Mouse (Mus musculus): Measurements from ENCODE around the gene Snd1. TPM values are rescaled to one million over a fixed set of nuclear protein-coding genes. Genes with fewer than 3 reads are reported as not detected.

Gene Snd1
- polyA plus RNA-seq, 1 experiment from 2014 or later, result 56.6 TPM

DNA sequence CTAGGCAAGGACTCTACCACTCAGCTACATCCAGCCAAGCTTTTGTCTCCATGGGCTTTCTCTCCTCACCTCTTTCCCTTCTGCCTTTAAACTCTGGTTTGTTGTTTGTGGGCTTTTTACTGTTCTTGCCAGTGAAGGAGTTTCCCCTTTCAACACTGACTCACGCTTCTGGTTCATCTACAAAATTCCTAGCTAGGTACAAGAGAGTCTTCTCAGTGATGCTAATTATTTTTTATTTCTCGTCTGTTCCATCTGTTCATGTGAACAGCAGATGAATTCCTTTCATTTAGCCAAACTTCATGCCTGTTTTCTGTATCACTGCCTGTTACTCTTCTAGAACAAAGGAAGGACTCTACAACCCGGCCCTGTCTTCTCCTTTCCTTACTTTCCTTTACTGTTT, 141.0 kb downstream of the Snd1 start:
- H3K4me1 ChIP-seq (ENCODE audit: insufficient read depth, low read depth, low read length), result peaks cover 11% of the 10 kb centered on the region; the same call in 1 of the 2 replicates
- WGBS, result 77% methylated on average over 3 of the region's 3 CpGs
- H3K27me3 ChIP-seq (replicated peaks; ENCODE audit: insufficient read depth, low read length), result no peaks in the 10 kb centered on the region
- no peaks in the 10 kb centered on the region for H3K9me3 ChIP-seq (ENCODE audit: low read length)
- no peak overlapping the region for H3K27ac ChIP-seq (ENCODE audit: low read length)
- no peak for ATAC-seq
- no peak overlapping the region for H3K9ac ChIP-seq (replicated peaks; ENCODE audit: low read depth)
- TF ChIP-seq EP300 (IDR thresholded peaks at IDR 0.05) (no peak), CTCF (IDR thresholded peaks at IDR 0.05) (no peak)
- DNase-seq (ENCODE audit: low spot score), result no peak
- no peaks in the 10 kb centered on the region for H3K36me3 ChIP-seq (ENCODE audit: insufficient read depth, low read length)
- H3K4me3 ChIP-seq (ENCODE audit: low read depth, low read length), result no peak overlapping the region
- H3K4me2 ChIP-seq (replicated peaks; ENCODE audit: low read depth, low read length), result no peak overlapping the region

DNA sequence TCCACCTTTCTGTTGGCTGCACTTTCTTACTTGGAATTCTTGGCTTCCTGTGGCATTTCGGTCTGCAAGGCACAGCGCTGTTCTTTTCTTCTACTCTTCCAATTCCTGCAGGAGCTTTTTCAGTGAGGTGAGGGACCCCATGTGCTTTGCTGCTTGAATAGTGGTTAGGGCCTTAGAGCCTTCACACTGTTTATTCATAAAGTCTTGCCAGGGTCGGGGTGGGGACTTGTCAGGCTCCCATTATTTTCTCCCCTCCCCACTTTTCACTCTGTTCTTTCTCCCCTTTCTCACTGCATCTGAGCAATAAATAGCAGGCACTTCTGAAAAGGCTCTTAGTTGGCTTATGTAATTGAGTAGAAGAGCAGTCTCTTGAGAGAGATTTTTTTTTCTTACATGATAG, 143.4 kb downstream of the Snd1 start:
- DNase-seq (ENCODE audit: low spot score) (no peak), ATAC-seq (no peak)
- H3K36me3 ChIP-seq (ENCODE audit: insufficient read depth, low read length), result no peaks in the 10 kb centered on the region
- no peak for TF ChIP-seq EP300 (IDR thresholded peaks at IDR 0.05)
- TF ChIP-seq CTCF (IDR thresholded peaks at IDR 0.05), result no peak
- no peak overlapping the region for H3K4me2 ChIP-seq (replicated peaks; ENCODE audit: low read depth, low read length)
- no peaks in the 10 kb centered on the region for H3K9me3 ChIP-seq (ENCODE audit: low read length)
- peak overlapping the region; percentile 12; the same call in 1 of the 2 replicates for H3K27ac ChIP-seq (ENCODE audit: low read length)
- H3K4me1 ChIP-seq (ENCODE audit: insufficient read depth, low read depth, low read length), result peaks cover 15% of the 10 kb centered on the region; the same call in 1 of the 2 replicates
- no peak overlapping the region for H3K4me3 ChIP-seq (ENCODE audit: low read depth, low read length)
- WGBS, result 51% methylated on average over 3 of the region's 3 CpGs
- no peaks in the 10 kb centered on the region for H3K27me3 ChIP-seq (replicated peaks; ENCODE audit: insufficient read depth, low read length)
- H3K9ac ChIP-seq (replicated peaks; ENCODE audit: low read depth), result no peak overlapping the region

DNA sequence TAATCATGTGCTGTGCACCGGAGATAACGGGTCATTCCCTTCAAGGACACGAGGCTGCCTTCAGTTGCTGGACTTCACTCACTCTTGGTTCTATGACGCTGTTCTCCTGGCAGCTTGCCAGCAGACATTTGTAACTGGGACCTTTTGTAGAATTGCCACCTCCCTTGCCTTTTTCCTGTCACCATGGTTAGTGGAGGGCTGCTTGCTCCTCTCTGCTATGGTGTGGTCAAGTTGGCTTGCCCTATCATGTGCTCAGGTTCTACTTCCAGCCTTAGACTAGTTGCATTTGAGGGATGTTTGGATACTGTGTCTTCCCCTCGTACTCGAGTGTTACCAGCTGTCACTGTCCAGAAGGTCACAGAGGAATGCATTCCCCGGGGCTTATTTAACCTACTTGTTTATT, 143.8 kb downstream of the Snd1 start:
- Histone ChIP-seq H3K36me3 (ENCODE audit: insufficient read depth, low read length) (no peaks in the 10 kb centered on the region), H3K27me3 (replicated peaks; ENCODE audit: insufficient read depth, low read length) (no peaks in the 10 kb centered on the region), H3K9ac (replicated peaks; ENCODE audit: low read depth) (no peak overlapping the region), H3K9me3 (ENCODE audit: low read length) (no peaks in the 10 kb centered on the region), H3K4me2 (replicated peaks; ENCODE audit: low read depth, low read length) (0 out of 2 replicates have a peak overlapping the region, but pooled peaks have one; percentile 25), H3K27ac (ENCODE audit: low read length) (no peak overlapping the region), H3K4me1 (ENCODE audit: insufficient read depth, low read depth, low read length) (peaks cover 18% of the 10 kb centered on the region; the same call in 1 of the 2 replicates), H3K4me3 (ENCODE audit: low read depth, low read length) (no peak overlapping the region)
- 0 out of 2 replicates have a peak, but pooled peaks have one; percentile 11 for TF ChIP-seq EP300 (IDR thresholded peaks at IDR 0.05)
- no peak for TF ChIP-seq CTCF (IDR thresholded peaks at IDR 0.05)
- DNase-seq (ENCODE audit: low spot score) (peak; percentile 76), ATAC-seq (peak; percentile 61)
- 7% methylated on average over 7 of the region's 7 CpGs for WGBS

DNA sequence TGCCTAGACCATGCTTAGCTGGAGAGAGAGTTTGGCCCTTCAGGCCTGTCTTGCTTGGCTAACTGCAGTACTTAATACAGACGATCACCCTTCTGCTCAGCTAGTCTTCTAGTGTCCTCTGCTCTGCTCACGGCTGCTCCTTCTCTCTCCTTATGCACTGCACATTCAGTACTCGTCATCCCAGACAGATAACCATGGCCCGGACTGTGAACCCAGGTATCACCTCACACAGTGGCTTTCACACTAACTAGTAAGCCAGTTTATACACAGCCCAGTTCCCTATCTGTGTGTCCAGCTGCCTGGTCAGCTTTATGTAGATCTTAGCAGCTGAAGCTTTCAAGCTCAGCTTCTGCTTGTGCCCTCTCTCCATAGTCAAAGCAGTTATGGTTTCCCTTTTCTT, 146.5 kb downstream of the Snd1 start:
- no peak overlapping the region for H3K27ac ChIP-seq (ENCODE audit: low read length)
- peaks cover 18% of the 10 kb centered on the region; the same call in 1 of the 2 replicates for H3K4me1 ChIP-seq (ENCODE audit: insufficient read depth, low read depth, low read length)
- no peaks in the 10 kb centered on the region for H3K9me3 ChIP-seq (ENCODE audit: low read length)
- H3K4me2 ChIP-seq (replicated peaks; ENCODE audit: low read depth, low read length), result no peak overlapping the region
- no peak for DNase-seq (ENCODE audit: low spot score)
- ATAC-seq, result no peak
- TF ChIP-seq EP300 (IDR thresholded peaks at IDR 0.05), result no peak
- no peak for TF ChIP-seq CTCF (IDR thresholded peaks at IDR 0.05)
- H3K36me3 ChIP-seq (ENCODE audit: insufficient read depth, low read length), result no peaks in the 10 kb centered on the region
- H3K27me3 ChIP-seq (replicated peaks; ENCODE audit: insufficient read depth, low read length), result no peaks in the 10 kb centered on the region
- no peak overlapping the region for H3K4me3 ChIP-seq (ENCODE audit: low read depth, low read length)
- 81% methylated on average over 4 of the region's 4 CpGs for WGBS
- no peak overlapping the region for H3K9ac ChIP-seq (replicated peaks; ENCODE audit: low read depth)

DNA sequence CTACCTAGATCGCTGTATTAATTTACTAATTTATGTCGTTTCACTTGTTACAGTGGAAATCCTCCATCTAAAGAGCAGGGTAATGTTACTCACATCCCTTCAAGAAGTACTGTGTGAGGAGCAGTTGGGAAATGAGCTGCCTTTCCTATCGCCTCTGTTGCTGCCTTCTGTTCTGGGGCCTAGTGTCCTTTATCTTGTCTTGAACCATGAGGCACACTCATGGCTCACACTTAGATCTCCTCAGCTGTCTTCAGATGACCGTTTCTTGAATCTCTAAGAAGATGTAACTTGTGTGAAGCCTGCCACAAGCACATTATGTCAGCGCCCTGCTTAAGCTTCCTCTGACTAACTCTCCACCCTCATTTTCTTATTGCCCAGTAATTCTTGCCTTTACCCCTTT, 147.0 kb downstream of the Snd1 start:
- H3K27me3 ChIP-seq (replicated peaks; ENCODE audit: insufficient read depth, low read length), result no peaks in the 10 kb centered on the region
- H3K4me2 ChIP-seq (replicated peaks; ENCODE audit: low read depth, low read length), result no peak overlapping the region
- H3K27ac ChIP-seq (ENCODE audit: low read length), result peak overlapping the region; percentile 43
- TF ChIP-seq EP300 (IDR thresholded peaks at IDR 0.05) (no peak), CTCF (IDR thresholded peaks at IDR 0.05) (no peak)
- DNase-seq (ENCODE audit: low spot score) (no peak), ATAC-seq (no peak)
- H3K9ac ChIP-seq (replicated peaks; ENCODE audit: low read depth), result no peak overlapping the region
- no peaks in the 10 kb centered on the region for H3K36me3 ChIP-seq (ENCODE audit: insufficient read depth, low read length)
- H3K4me1 ChIP-seq (ENCODE audit: insufficient read depth, low read depth, low read length), result peaks cover 18% of the 10 kb centered on the region; the same call in 1 of the 2 replicates
- 83% methylated on average over 5 of the region's 5 CpGs for WGBS
- no peak overlapping the region for H3K4me3 ChIP-seq (ENCODE audit: low read depth, low read length)
- no peaks in the 10 kb centered on the region for H3K9me3 ChIP-seq (ENCODE audit: low read length)

DNA sequence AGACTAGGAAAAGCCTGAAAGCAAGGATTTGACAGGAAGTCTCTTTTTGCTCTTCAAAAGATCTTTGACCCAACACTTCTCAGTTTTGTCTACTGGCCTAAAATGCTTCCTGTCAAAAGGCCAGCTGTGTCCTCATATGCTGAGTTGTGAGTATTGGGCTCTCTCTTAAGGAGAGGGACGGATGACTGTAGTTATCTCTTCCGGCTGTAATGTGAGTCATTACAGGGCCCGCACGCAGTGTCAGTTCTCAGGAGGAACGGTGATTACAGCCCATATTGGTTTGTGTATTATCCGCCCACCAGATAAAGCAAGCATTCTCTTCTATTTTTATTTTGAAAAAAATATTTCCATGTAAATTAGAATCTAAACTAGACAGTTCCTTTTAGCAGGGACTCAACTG, 147.6 kb downstream of the Snd1 start:
- peak; percentile 77 for DNase-seq (ENCODE audit: low spot score)
- peaks cover 18% of the 10 kb centered on the region; the same call in 1 of the 2 replicates for H3K4me1 ChIP-seq (ENCODE audit: insufficient read depth, low read depth, low read length)
- 46% methylated on average over 6 of the region's 6 CpGs for WGBS
- no peaks in the 10 kb centered on the region for H3K27me3 ChIP-seq (replicated peaks; ENCODE audit: insufficient read depth, low read length)
- no peak overlapping the region for H3K4me2 ChIP-seq (replicated peaks; ENCODE audit: low read depth, low read length)
- H3K9me3 ChIP-seq (ENCODE audit: low read length), result no peaks in the 10 kb centered on the region
- no peaks in the 10 kb centered on the region for H3K36me3 ChIP-seq (ENCODE audit: insufficient read depth, low read length)
- H3K27ac ChIP-seq (ENCODE audit: low read length), result peak overlapping the region; percentile 43
- TF ChIP-seq EP300 (IDR thresholded peaks at IDR 0.05) (no peak), CTCF (IDR thresholded peaks at IDR 0.05) (no peak)
- H3K9ac ChIP-seq (replicated peaks; ENCODE audit: low read depth), result no peak overlapping the region
- ATAC-seq, result peak; percentile 76
- H3K4me3 ChIP-seq (ENCODE audit: low read depth, low read length), result no peak overlapping the region

DNA sequence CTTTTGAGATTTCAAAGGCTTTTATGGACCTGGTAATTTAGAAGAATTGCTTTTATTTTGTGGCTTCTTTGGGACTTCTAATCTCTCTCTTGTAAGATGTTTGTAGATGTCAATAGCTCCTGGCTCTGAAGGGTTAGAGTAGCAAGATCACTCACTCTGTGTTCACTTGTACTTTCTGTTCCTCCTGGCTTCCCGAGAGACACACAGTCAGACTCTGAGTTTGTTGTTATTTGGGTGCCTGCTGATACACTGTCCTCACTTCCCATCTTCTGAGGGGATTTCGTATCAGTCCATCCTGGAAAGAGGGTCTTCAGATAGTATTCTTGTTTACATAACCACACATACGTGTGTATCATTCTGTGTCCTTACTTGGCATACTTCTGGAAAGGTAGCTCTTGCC, 148.0 kb downstream of the Snd1 start:
- H3K4me3 ChIP-seq (ENCODE audit: low read depth, low read length), result no peak overlapping the region
- H3K27ac ChIP-seq (ENCODE audit: low read length), result no peak overlapping the region
- ATAC-seq, result no peak
- no peak overlapping the region for H3K9ac ChIP-seq (replicated peaks; ENCODE audit: low read depth)
- no peaks in the 10 kb centered on the region for H3K27me3 ChIP-seq (replicated peaks; ENCODE audit: insufficient read depth, low read length)
- no peak overlapping the region for H3K4me2 ChIP-seq (replicated peaks; ENCODE audit: low read depth, low read length)
- H3K9me3 ChIP-seq (ENCODE audit: low read length), result no peaks in the 10 kb centered on the region
- H3K4me1 ChIP-seq (ENCODE audit: insufficient read depth, low read depth, low read length), result peaks cover 18% of the 10 kb centered on the region; the same call in 1 of the 2 replicates
- no peak for TF ChIP-seq CTCF (IDR thresholded peaks at IDR 0.05)
- TF ChIP-seq EP300 (IDR thresholded peaks at IDR 0.05), result no peak
- DNase-seq (ENCODE audit: low spot score), result no peak
- H3K36me3 ChIP-seq (ENCODE audit: insufficient read depth, low read length), result no peaks in the 10 kb centered on the region
- WGBS, result 86% methylated on average over 3 of the region's 3 CpGs

All from lung, postnatal 0 days (tissue).